Mouse (Mus musculus): ENCODE measurements around the gene Aldh1l1.

- TF ChIP-seq CTCF (IDR thresholded peaks at IDR 0.05; ENCODE audit: borderline replicate concordance, insufficient read depth, low read length) = no peak
- TF ChIP-seq POLR2A (IDR thresholded peaks at IDR 0.05; ENCODE audit: low read depth, low read length) = no peak
These were observed 138.5 kb downstream of the Aldh1l1 start for GRCm38 (mm10) chr6:90624733-90625132.
